Mouse (Mus musculus) ES-E14 (cell line): ENCODE measurements around the gene Ephb1.

Experiments
- CHD2 ChIP-seq: IDR thresholded peaks from 2 replicates; pipeline ENCODE4 v1.6.1; 2014; ENCODE audit warnings: mild to moderate bottlenecking, low read depth, low read length, inconsistent platforms
- HCFC1 ChIP-seq: IDR thresholded peaks from 2 replicates; pipeline ENCODE4 v1.6.1; 2012; ENCODE audit warnings: low read length, inconsistent platforms, borderline replicate concordance; ENCODE audit not compliant: insufficient read depth
- ZC3H11A ChIP-seq: IDR thresholded peaks from 2 replicates; pipeline ENCODE4 v1.6.1; 2012; ENCODE audit warnings: low read depth, mild to moderate bottlenecking, inconsistent platforms, low read length, borderline replicate concordance
- ZNF384 ChIP-seq: IDR thresholded peaks from 2 replicates; pipeline ENCODE4 v1.6.1; 2012; ENCODE audit warnings: low read depth, low read length, inconsistent platforms

GRCm38 (mm10) chr9:101994086-101994485, 360.4 kb downstream of the Ephb1 start:
- TF ChIP-seq ZNF384 (no peak), CHD2 (no peak), HCFC1 (no peak), ZC3H11A (no peak)
